Mouse (Mus musculus) forebrain, embryonic 12.5 days (tissue): Measurements from ENCODE around the gene Ctsl. TPM values are rescaled to one million over a fixed set of nuclear protein-coding genes. Genes with fewer than 3 reads are reported as not detected.

Experiments
- ATAC-seq: fragments of 200-750 bp; cut with Nextera tagmentation; 2 replicates; pipeline ENCODE4 v1.8.0; 2017; ENCODE audit warnings: moderate TSS enrichment; ENCODE audit not compliant: low FRiP score
- H3K27ac ChIP-seq: fragments of 300-500 bp; sonication (generic); 2 replicates; pipeline ENCODE4 v1.5.1; 2016; ENCODE audit warnings: mild to moderate bottlenecking
- H3K27me3 ChIP-seq: fragments of 300-500 bp; sonication (generic); 2 replicates; pipeline ENCODE4 v1.6.1; 2016; ENCODE audit warnings: mild to moderate bottlenecking
- H3K36me3 ChIP-seq: fragments of 300-500 bp; sonication (generic); replicated peaks from 2 replicates; pipeline ENCODE4 v1.6.1; 2016; ENCODE audit warnings: mild to moderate bottlenecking
- H3K4me1 ChIP-seq: fragments of 300-500 bp; sonication (generic); 2 replicates; pipeline ENCODE4 v1.6.1; 2016
- H3K4me2 ChIP-seq: fragments of 300-500 bp; sonication (generic); 2 replicates; pipeline ENCODE4 v1.6.1; 2016; ENCODE audit warnings: mild to moderate bottlenecking, moderate library complexity
- H3K4me3 ChIP-seq: fragments of 300-500 bp; sonication (generic); replicated peaks from 2 replicates; pipeline ENCODE4 v1.5.1; 2016; ENCODE audit warnings: mild to moderate bottlenecking
- H3K9ac ChIP-seq: fragments of 300-500 bp; sonication (generic); 2 replicates; pipeline ENCODE4 v1.6.1; 2016; ENCODE audit warnings: mild to moderate bottlenecking
- H3K9me3 ChIP-seq: fragments of 300-500 bp; sonication (generic); 2 replicates; pipeline ENCODE4 v1.6.1; 2016
- WGBS: fragments of 180-500 bp; shearing (Covaris S2); methylation state at CpG from one replicate; pipeline ENCODE4 v1.1.7; 2016; 5-methylcytosine and 5-hydroxymethylcytosine counted together
- polyA plus RNA-seq: library from polyadenylated mRNA; unstranded; fragments of >200 nt; fragmentation: Nextera tagmentation; extraction: Ambion mirVana; gene quantifications from 2 replicates; pipeline ENCODE4 v1.2.1, GENCODE M21; 2016

The Ctsl gene
- polyA plus RNA-seq, 1 experiment from 2014 or later, result 79.9 TPM

GRCm38 (mm10) chr13:64368596-64368995 lies 2.1 kb downstream of the Ctsl start:
- Histone ChIP-seq H3K4me1 (peaks cover 12% of the 10 kb centered on the region), H3K9ac (no peak overlapping the region), H3K36me3 (peaks cover 33% of the 10 kb centered on the region), H3K27ac (no peak overlapping the region), H3K27me3 (no peaks in the 10 kb centered on the region), H3K4me3 (no peak overlapping the region), H3K9me3 (no peaks in the 10 kb centered on the region), H3K4me2 (peak overlapping the region; percentile 70; the same call in 1 of the 2 replicates)
- WGBS, result 92% methylated on average over 1 of the region's 1 CpGs
- ATAC-seq, result no peak

- Histone ChIP-seq H3K9me3 (no peaks in the 10 kb centered on the region), H3K36me3 (peaks cover 36% of the 10 kb centered on the region), H3K4me1 (peaks cover 12% of the 10 kb centered on the region), H3K27me3 (no peaks in the 10 kb centered on the region), H3K27ac (no peak overlapping the region), H3K4me2 (no peak overlapping the region), H3K4me3 (no peak overlapping the region), H3K9ac (no peak overlapping the region)
- ATAC-seq, result no peak
- WGBS, result 97% methylated on average over 5 of the region's 5 CpGs
Measured at GRCm38 (mm10) chr13:64367615-64368014, 3.1 kb downstream of the Ctsl start.

- Histone ChIP-seq H3K4me3 (no peak overlapping the region), H3K4me2 (no peak overlapping the region), H3K27ac (no peak overlapping the region), H3K4me1 (peaks cover 9% of the 10 kb centered on the region), H3K9ac (no peak overlapping the region), H3K9me3 (no peaks in the 10 kb centered on the region), H3K27me3 (no peaks in the 10 kb centered on the region), H3K36me3 (peaks cover 36% of the 10 kb centered on the region)
- ATAC-seq, result no peak
Measured at GRCm38 (mm10) chr13:64365326-64365725, 5.4 kb downstream of the Ctsl start.

- Histone ChIP-seq H3K27me3 (no peaks in the 10 kb centered on the region), H3K4me1 (peaks cover 8% of the 10 kb centered on the region), H3K27ac (no peak overlapping the region), H3K36me3 (peaks cover 36% of the 10 kb centered on the region), H3K4me3 (no peak overlapping the region), H3K9ac (no peak overlapping the region), H3K4me2 (no peak overlapping the region), H3K9me3 (no peaks in the 10 kb centered on the region)
- 78% methylated on average over 2 of the region's 2 CpGs for WGBS
- ATAC-seq, result no peak
Measured at GRCm38 (mm10) chr13:64364258-64364657, 6.4 kb downstream of the Ctsl start.

- 92% methylated on average over 6 of the region's 6 CpGs for WGBS
- Histone ChIP-seq H3K36me3 (peaks cover 28% of the 10 kb centered on the region), H3K9me3 (no peaks in the 10 kb centered on the region), H3K4me3 (no peak overlapping the region), H3K27ac (no peak overlapping the region), H3K4me2 (no peak overlapping the region), H3K27me3 (no peaks in the 10 kb centered on the region), H3K9ac (no peak overlapping the region), H3K4me1 (no peaks in the 10 kb centered on the region)
- ATAC-seq, result no peak
Measured at GRCm38 (mm10) chr13:64362139-64362538, 8.6 kb downstream of the Ctsl start.

DNA sequence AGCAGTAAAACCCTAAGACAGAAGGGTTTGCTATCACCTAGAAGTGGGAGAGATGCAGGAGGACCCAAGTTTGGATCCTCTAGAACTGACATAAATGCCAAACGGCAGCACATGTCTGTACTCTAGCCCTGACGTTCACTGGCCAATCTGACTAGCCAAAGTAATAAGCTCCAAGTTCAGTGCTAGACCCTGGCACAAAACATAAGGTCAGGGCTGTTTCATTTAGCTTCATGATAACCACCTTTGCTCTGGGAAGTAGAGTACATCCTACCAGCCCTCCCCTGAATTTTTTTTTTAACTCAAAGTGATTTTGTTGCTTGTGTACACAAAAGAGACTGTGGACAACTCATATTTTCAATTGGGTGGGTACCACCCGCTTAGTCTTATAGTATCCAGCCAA lies 9.7 kb downstream of the Ctsl start:
- no peaks in the 10 kb centered on the region for H3K27me3 ChIP-seq
- no peak overlapping the region for H3K4me2 ChIP-seq
- no peaks in the 10 kb centered on the region for H3K9me3 ChIP-seq
- no peak for ATAC-seq
- H3K9ac ChIP-seq, result no peak overlapping the region
- 93% methylated on average over 3 of the region's 3 CpGs for WGBS
- H3K36me3 ChIP-seq, result peaks cover 17% of the 10 kb centered on the region
- H3K4me1 ChIP-seq, result no peaks in the 10 kb centered on the region
- no peak overlapping the region for H3K27ac ChIP-seq
- no peak overlapping the region for H3K4me3 ChIP-seq

DNA sequence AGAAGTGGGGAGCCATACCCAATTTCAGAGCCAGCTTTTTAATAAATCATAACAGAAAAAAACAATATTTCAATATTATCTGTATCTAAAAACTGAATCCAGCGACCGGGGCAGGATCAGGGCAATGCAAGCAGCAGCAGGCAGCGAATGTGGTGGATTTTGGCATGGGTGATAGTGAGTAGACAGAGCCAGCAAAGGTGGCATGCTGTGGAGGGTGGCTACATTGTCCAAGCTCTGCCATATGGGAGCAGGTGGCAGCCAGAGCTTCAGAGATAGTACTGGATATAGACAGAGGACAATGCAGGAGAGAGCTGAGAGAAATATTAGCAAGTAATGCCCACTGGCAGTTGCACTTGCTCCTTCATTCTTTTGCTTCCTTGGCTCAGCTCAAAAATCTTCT lies 11.0 kb downstream of the Ctsl start:
- H3K27me3 ChIP-seq, result no peaks in the 10 kb centered on the region
- no peak for ATAC-seq
- WGBS, result 88% methylated on average over 3 of the region's 3 CpGs
- H3K36me3 ChIP-seq, result peaks cover 11% of the 10 kb centered on the region; the same call in 1 of the 2 replicates
- H3K27ac ChIP-seq, result no peak overlapping the region
- no peak overlapping the region for H3K4me2 ChIP-seq
- no peak overlapping the region for H3K9ac ChIP-seq
- no peaks in the 10 kb centered on the region for H3K4me1 ChIP-seq
- no peak overlapping the region for H3K4me3 ChIP-seq
- no peaks in the 10 kb centered on the region for H3K9me3 ChIP-seq

- no peak for ATAC-seq
- WGBS, result 93% methylated on average over 1 of the region's 1 CpGs
- Histone ChIP-seq H3K9ac (no peak overlapping the region), H3K9me3 (no peaks in the 10 kb centered on the region), H3K27me3 (no peaks in the 10 kb centered on the region), H3K4me1 (no peaks in the 10 kb centered on the region), H3K27ac (no peak overlapping the region), H3K36me3 (0 out of 2 replicates have a peak, but pooled peaks cover 2% of the 10 kb centered on the region), H3K4me3 (no peak overlapping the region), H3K4me2 (no peak overlapping the region)
Measured at GRCm38 (mm10) chr13:64358476-64358875, 12.2 kb downstream of the Ctsl start.

- Histone ChIP-seq H3K27me3 (no peaks in the 10 kb centered on the region), H3K9me3 (no peaks in the 10 kb centered on the region), H3K4me3 (no peak overlapping the region), H3K9ac (no peak overlapping the region), H3K27ac (no peak overlapping the region), H3K4me1 (no peaks in the 10 kb centered on the region), H3K4me2 (no peak overlapping the region), H3K36me3 (no peaks in the 10 kb centered on the region)
- no peak for ATAC-seq
- 74% methylated on average over 5 of the region's 5 CpGs for WGBS
Measured at GRCm38 (mm10) chr13:64357389-64357788, 13.3 kb downstream of the Ctsl start.

DNA sequence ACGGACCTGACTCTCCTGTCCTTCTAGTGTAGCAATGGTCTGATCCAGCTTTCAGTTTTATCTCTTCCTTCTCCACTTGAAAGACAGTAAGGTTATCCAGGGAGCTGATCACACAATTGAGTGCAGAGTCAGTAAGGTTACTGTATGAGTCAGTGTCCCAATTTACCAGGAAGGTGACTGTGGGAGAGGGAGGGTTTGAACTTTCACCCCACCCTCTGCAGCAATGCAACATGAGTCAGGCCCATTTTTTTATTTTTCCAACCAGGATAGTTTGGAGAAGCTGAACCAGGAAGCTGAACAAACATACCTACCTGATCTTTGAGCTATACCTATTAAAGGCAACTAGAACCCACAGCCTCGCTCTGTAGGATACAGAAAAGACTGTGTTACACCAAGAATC lies 21.2 kb downstream of the Ctsl start:
- no peak overlapping the region for H3K4me2 ChIP-seq
- ATAC-seq, result no peak
- WGBS, result 83% methylated on average over 2 of the region's 2 CpGs

GRCm38 (mm10) chr13:64344082-64344501 lies 26.6 kb downstream of the Ctsl start:
- Histone ChIP-seq H3K9ac (peak overlapping the region; percentile 56), H3K36me3 (no peaks in the 10 kb centered on the region), H3K27ac (no peak overlapping the region), H3K4me3 (peak overlapping the region; percentile 46), H3K4me2 (peak overlapping the region; percentile 71), H3K27me3 (no peaks in the 10 kb centered on the region), H3K9me3 (no peaks in the 10 kb centered on the region), H3K4me1 (0 out of 2 replicates have a peak, but pooled peaks cover 7% of the 10 kb centered on the region)
- WGBS, result 3% methylated on average over 9 of the region's 9 CpGs
- peak; percentile 79 for ATAC-seq

More for the DNA sequence above, 21.2 kb downstream of the Ctsl start:
- no peak overlapping the region for H3K4me3 ChIP-seq
- H3K36me3 ChIP-seq, result no peaks in the 10 kb centered on the region
- no peak overlapping the region for H3K27ac ChIP-seq
- H3K4me1 ChIP-seq, result no peaks in the 10 kb centered on the region
- H3K9me3 ChIP-seq, result no peaks in the 10 kb centered on the region
- no peaks in the 10 kb centered on the region for H3K27me3 ChIP-seq
- H3K9ac ChIP-seq, result no peak overlapping the region

GRCm38 (mm10) chr13:64343598-64343997 lies 27.1 kb downstream of the Ctsl start:
- Histone ChIP-seq H3K9me3 (no peaks in the 10 kb centered on the region), H3K4me1 (0 out of 2 replicates have a peak, but pooled peaks cover 7% of the 10 kb centered on the region), H3K27ac (no peak overlapping the region), H3K36me3 (no peaks in the 10 kb centered on the region), H3K4me3 (peak overlapping the region; percentile 46), H3K4me2 (peak overlapping the region; percentile 71), H3K9ac (peak overlapping the region; percentile 56), H3K27me3 (no peaks in the 10 kb centered on the region)
- WGBS, result 17% methylated on average over 10 of the region's 10 CpGs
- 0 out of 2 replicates have a peak, but pooled peaks have one; percentile 41 for ATAC-seq

- WGBS, result 73% methylated on average over 4 of the region's 4 CpGs
- ATAC-seq, result no peak
- no peaks in the 10 kb centered on the region for H3K9me3 ChIP-seq
Measured at GRCm38 (mm10) chr13:64335546-64336132, 35.1 kb downstream of the Ctsl start.

More at GRCm38 (mm10) chr13:64335546-64336132, 35.1 kb downstream of the Ctsl start:
- Histone ChIP-seq H3K27ac (no peak overlapping the region), H3K27me3 (no peaks in the 10 kb centered on the region), H3K4me2 (no peak overlapping the region), H3K9ac (no peak overlapping the region), H3K4me1 (no peaks in the 10 kb centered on the region), H3K36me3 (no peaks in the 10 kb centered on the region), H3K4me3 (no peak overlapping the region)
